Mouse (Mus musculus): Measurements from ENCODE around the gene Pde4dip. TPM values are rescaled to one million over a fixed set of nuclear protein-coding genes. Genes with fewer than 3 reads are reported as not detected.

The Pde4dip gene
- polyA plus RNA-seq, 1 experiment from 2014 or later = 82.1 TPM

DNA sequence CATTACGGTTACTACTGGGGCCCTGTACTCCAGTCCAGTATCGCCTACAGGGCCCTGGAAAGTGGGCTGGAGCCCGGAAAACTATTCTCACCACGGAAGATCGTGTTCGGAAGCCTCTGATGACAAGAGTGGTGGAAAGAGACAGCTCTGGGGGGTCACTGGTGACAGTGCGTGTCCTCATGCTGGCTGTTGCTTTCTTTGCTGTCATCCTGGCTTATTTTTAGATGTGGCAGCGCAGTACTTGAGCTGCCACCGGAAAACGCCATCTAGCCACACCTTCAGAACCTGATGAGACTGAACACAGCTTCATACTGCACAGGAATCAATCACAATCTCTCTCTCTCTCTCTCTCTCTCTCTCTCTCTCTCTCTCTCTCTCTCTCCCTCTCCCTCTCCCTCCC, 236.9 kb downstream of the Pde4dip start:
- no peak for ATAC-seq
- H3K4me1 ChIP-seq (replicated peaks; ENCODE audit: control insufficient read depth, insufficient read depth, low read length) = no peaks in the 10 kb centered on the region
- no peaks in the 10 kb centered on the region for H3K9me3 ChIP-seq (ENCODE audit: control insufficient read depth, low read length)
- no peak overlapping the region for H3K27ac ChIP-seq (ENCODE audit: low read length)
- no peak overlapping the region for H3K4me3 ChIP-seq (replicated peaks; ENCODE audit: low read length)
- no peak overlapping the region for H3K4me2 ChIP-seq (ENCODE audit: low read length)
- H3K36me3 ChIP-seq (ENCODE audit: control insufficient read depth, insufficient read depth) = no peaks in the 10 kb centered on the region
- 88% methylated on average over 10 of the region's 10 CpGs for WGBS
- H3K27me3 ChIP-seq (replicated peaks; ENCODE audit: control insufficient read depth, insufficient read depth, low read length) = no peaks in the 10 kb centered on the region
- H3K9ac ChIP-seq (replicated peaks; ENCODE audit: low read depth, low read length) = no peak overlapping the region

DNA sequence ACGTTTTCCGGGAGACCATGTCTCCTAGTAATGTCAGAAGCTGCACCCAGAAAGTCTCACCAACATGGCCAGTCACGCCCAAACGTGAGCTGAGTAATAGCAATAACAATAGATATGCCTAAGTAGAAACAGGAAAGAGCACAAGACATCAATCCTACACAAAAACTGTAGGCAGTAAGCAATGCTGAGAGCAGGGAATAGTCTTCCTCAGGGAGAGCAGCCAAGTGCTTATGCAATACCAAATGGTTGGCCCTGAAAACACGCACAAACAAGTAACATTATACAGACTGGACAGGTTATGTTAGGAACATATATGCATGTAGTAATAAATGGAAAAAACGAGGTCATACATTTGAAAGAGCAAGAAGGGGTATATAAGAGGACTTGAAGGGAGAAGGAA, 239.0 kb downstream of the Pde4dip start:
- Histone ChIP-seq H3K4me2 (ENCODE audit: low read length) (no peak overlapping the region), H3K4me3 (replicated peaks; ENCODE audit: low read length) (no peak overlapping the region), H3K27me3 (replicated peaks; ENCODE audit: control insufficient read depth, insufficient read depth, low read length) (no peaks in the 10 kb centered on the region), H3K4me1 (replicated peaks; ENCODE audit: control insufficient read depth, insufficient read depth, low read length) (no peaks in the 10 kb centered on the region), H3K9ac (replicated peaks; ENCODE audit: low read depth, low read length) (no peak overlapping the region), H3K36me3 (ENCODE audit: control insufficient read depth, insufficient read depth) (no peaks in the 10 kb centered on the region), H3K9me3 (ENCODE audit: control insufficient read depth, low read length) (no peaks in the 10 kb centered on the region), H3K27ac (ENCODE audit: low read length) (no peak overlapping the region)
- WGBS = 84% methylated on average over 6 of the region's 6 CpGs
- ATAC-seq = no peak

DNA sequence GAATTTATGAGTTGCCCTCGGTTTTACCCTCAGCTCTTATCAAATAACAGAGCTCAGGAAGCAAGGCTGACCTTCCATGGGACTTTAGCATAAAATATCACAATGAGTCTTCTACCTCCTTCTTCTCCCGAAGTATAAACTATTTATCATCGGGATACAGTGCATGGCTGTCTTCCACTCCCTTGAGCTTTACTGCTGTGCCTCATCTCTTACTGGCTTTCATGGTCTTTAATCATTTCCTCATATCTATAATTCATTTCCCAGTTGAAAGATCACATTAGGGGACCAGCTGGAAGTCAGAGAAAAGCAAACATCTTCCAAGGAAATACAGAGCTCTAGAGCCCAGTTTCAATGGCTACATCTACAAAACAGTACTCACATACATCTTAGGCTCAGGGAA, 239.5 kb downstream of the Pde4dip start:
- Histone ChIP-seq H3K27ac (ENCODE audit: low read length) (no peak overlapping the region), H3K4me1 (replicated peaks; ENCODE audit: control insufficient read depth, insufficient read depth, low read length) (no peaks in the 10 kb centered on the region), H3K9ac (replicated peaks; ENCODE audit: low read depth, low read length) (no peak overlapping the region), H3K9me3 (ENCODE audit: control insufficient read depth, low read length) (no peaks in the 10 kb centered on the region), H3K4me3 (replicated peaks; ENCODE audit: low read length) (no peak overlapping the region), H3K27me3 (replicated peaks; ENCODE audit: control insufficient read depth, insufficient read depth, low read length) (no peaks in the 10 kb centered on the region), H3K36me3 (ENCODE audit: control insufficient read depth, insufficient read depth) (no peaks in the 10 kb centered on the region), H3K4me2 (ENCODE audit: low read length) (no peak overlapping the region)
- ATAC-seq = no peak
- WGBS = 87% methylated on average over 3 of the region's 3 CpGs

DNA sequence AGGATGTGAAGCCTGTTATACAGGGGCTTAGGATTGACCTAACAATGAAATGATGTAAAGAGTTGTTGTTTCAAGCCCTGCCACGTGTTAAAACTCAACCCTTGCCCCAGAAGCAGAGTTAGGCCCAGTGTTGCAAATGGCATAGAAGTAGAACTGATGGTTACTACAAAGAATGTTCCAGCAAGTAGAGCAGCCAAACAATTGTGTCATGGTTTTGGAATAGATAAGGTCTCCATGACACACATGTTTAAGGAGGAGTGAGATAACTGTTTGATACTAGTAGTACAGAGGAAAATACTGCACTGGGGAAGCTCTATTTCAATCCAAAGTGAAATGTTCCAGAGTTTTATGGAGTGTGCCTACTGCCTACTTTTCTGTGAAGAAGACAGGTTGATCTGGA, 240.0 kb downstream of the Pde4dip start:
- 43% methylated on average over 1 of the region's 1 CpGs for WGBS
- no peak overlapping the region for H3K9ac ChIP-seq (replicated peaks; ENCODE audit: low read depth, low read length)
- H3K4me2 ChIP-seq (ENCODE audit: low read length) = no peak overlapping the region
- no peaks in the 10 kb centered on the region for H3K9me3 ChIP-seq (ENCODE audit: control insufficient read depth, low read length)
- H3K27ac ChIP-seq (ENCODE audit: low read length) = no peak overlapping the region
- H3K4me1 ChIP-seq (replicated peaks; ENCODE audit: control insufficient read depth, insufficient read depth, low read length) = no peaks in the 10 kb centered on the region
- no peaks in the 10 kb centered on the region for H3K36me3 ChIP-seq (ENCODE audit: control insufficient read depth, insufficient read depth)
- H3K27me3 ChIP-seq (replicated peaks; ENCODE audit: control insufficient read depth, insufficient read depth, low read length) = no peaks in the 10 kb centered on the region
- ATAC-seq = no peak
- no peak overlapping the region for H3K4me3 ChIP-seq (replicated peaks; ENCODE audit: low read length)

DNA sequence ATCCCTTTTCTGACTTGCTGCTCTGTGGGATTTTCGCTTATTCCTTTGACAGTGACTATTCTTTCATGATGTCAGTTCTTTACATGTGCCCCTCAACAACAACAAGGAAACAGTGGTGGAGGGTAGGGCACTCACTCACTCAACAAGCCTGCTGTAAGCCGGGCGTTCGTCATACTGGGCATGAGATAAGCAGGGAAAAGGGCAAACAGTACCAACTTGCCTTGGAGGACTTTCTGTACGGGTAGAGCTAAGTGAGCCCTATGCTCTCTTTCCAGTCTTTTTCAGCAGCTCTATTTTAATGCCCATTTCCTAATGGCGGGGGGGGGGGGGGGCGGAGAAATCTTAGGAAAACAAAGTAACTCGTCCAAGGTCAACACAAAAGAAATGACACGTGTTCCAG, 246.5 kb downstream of the Pde4dip start:
- no peaks in the 10 kb centered on the region for H3K9me3 ChIP-seq (ENCODE audit: control insufficient read depth, low read length)
- no peak overlapping the region for H3K27ac ChIP-seq (ENCODE audit: low read length)
- WGBS = 86% methylated on average over 9 of the region's 9 CpGs
- no peak for ATAC-seq
- H3K9ac ChIP-seq (replicated peaks; ENCODE audit: low read depth, low read length) = no peak overlapping the region
- H3K36me3 ChIP-seq (ENCODE audit: control insufficient read depth, insufficient read depth) = no peaks in the 10 kb centered on the region
- no peaks in the 10 kb centered on the region for H3K27me3 ChIP-seq (replicated peaks; ENCODE audit: control insufficient read depth, insufficient read depth, low read length)
- no peak overlapping the region for H3K4me3 ChIP-seq (replicated peaks; ENCODE audit: low read length)
- H3K4me1 ChIP-seq (replicated peaks; ENCODE audit: control insufficient read depth, insufficient read depth, low read length) = no peaks in the 10 kb centered on the region
- no peak overlapping the region for H3K4me2 ChIP-seq (ENCODE audit: low read length)

DNA sequence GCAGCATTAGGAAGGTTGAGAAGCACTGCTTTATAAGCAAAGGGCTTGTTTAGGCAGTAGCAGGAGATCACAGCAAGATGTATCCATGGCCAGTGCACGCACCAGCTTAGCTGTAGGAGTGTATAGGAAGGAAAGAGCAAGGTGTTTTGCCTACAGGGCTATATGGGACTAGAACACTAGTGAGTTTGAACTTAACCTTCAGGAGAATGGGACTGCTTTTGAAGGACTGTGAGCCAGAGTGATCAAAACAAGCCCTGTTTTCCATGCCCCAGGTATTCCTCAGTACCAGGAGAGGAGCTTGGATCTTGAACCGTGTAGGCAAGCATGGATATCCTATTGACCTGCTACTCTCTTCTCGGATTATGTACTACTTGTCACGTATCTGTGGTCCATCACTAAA, 247.1 kb downstream of the Pde4dip start:
- no peak overlapping the region for H3K27ac ChIP-seq (ENCODE audit: low read length)
- no peak overlapping the region for H3K4me2 ChIP-seq (ENCODE audit: low read length)

More for the DNA sequence above, 247.1 kb downstream of the Pde4dip start:
- no peaks in the 10 kb centered on the region for H3K4me1 ChIP-seq (replicated peaks; ENCODE audit: control insufficient read depth, insufficient read depth, low read length)
- ATAC-seq = no peak
- WGBS = 85% methylated on average over 4 of the region's 4 CpGs
- no peak overlapping the region for H3K4me3 ChIP-seq (replicated peaks; ENCODE audit: low read length)
- no peaks in the 10 kb centered on the region for H3K36me3 ChIP-seq (ENCODE audit: control insufficient read depth, insufficient read depth)
- H3K9ac ChIP-seq (replicated peaks; ENCODE audit: low read depth, low read length) = no peak overlapping the region
- H3K9me3 ChIP-seq (ENCODE audit: control insufficient read depth, low read length) = no peaks in the 10 kb centered on the region
- H3K27me3 ChIP-seq (replicated peaks; ENCODE audit: control insufficient read depth, insufficient read depth, low read length) = no peaks in the 10 kb centered on the region

Small RNA genes lying within 50 kb of the gene (microRNA-seq; reads per million reads assigned to microRNA genes)
- not detected for gene Mir7225

Other genes starting within 250 kb of the Pde4dip start
- gene Prkab2, start 230.5 kb downstream of the Pde4dip start, polyA plus RNA-seq (2015; fragmentation: Nextera tagmentation; extraction: Ambion mirVana) = 11.0 and 13.3 TPM in 2 replicates
- gene Gm17651, start 214.0 kb downstream of the Pde4dip start, polyA plus RNA-seq (2015; fragmentation: Nextera tagmentation; extraction: Ambion mirVana) = not detected in 2 replicates
- gene Sec22b, start 12.5 kb upstream of the Pde4dip start, polyA plus RNA-seq (2015; fragmentation: Nextera tagmentation; extraction: Ambion mirVana) = 108 and 110 TPM in 2 replicates
- 14.6 and 19.5 TPM in 2 replicates for gene Notch2, start 124.8 kb upstream of the Pde4dip start, polyA plus RNA-seq (2015; fragmentation: Nextera tagmentation; extraction: Ambion mirVana)

Data from forebrain, embryonic 16.5 days (tissue).